Mouse (Mus musculus) heart, embryonic 11.5 days (tissue): ENCODE measurements at regions not wholly inside any gene's neighbourhood (a gene's known extent, or its start where the extent isn't known, plus 50 kb on each side); places are given as distances from the start of the nearest gene placed in this dataset.

Experiments used
- ATAC-seq: fragments of 200-750 bp; cut with Nextera tagmentation; replicated peaks from 2 replicates; pipeline ENCODE4 v1.8.0; 2017; ENCODE audit warnings: moderate library complexity; ENCODE audit not compliant: insufficient number of reproducible peaks, low FRiP score, low TSS enrichment
- H3K27ac ChIP-seq: fragments of 300-500 bp; sonication (generic); 2 replicates; pipeline ENCODE4 v1.5.1; 2014; ENCODE audit warnings: mild to moderate bottlenecking, low read depth, low read length
- H3K27me3 ChIP-seq: fragments of 300-500 bp; sonication (generic); 2 replicates; pipeline ENCODE4 v1.6.1; 2014; ENCODE audit warnings: mild to moderate bottlenecking, low read length, mixed read lengths; ENCODE audit not compliant: control insufficient read depth, insufficient read depth
- H3K36me3 ChIP-seq: fragments of 300-500 bp; sonication (generic); 2 replicates; pipeline ENCODE4 v1.6.1; 2014; ENCODE audit warnings: mild to moderate bottlenecking, low read length, moderate library complexity, mixed read lengths; ENCODE audit not compliant: control insufficient read depth, insufficient read depth
- H3K4me1 ChIP-seq: fragments of 300-500 bp; sonication (generic); 2 replicates; pipeline ENCODE4 v1.6.1; 2014; ENCODE audit warnings: low read length; ENCODE audit not compliant: control insufficient read depth, insufficient read depth
- H3K4me2 ChIP-seq: fragments of 300-500 bp; sonication (generic); 2 replicates; pipeline ENCODE4 v1.6.1; 2014; ENCODE audit warnings: mild to moderate bottlenecking, moderate library complexity
- H3K4me3 ChIP-seq: fragments of 300-500 bp; sonication (generic); 2 replicates; pipeline ENCODE4 v1.5.1; 2014; ENCODE audit warnings: low read depth, low read length
- H3K9ac ChIP-seq: fragments of 300-500 bp; sonication (generic); 2 replicates; pipeline ENCODE4 v1.6.1; 2014; ENCODE audit warnings: mild to moderate bottlenecking, low read depth, low read length, moderate library complexity
- H3K9me3 ChIP-seq: fragments of 300-500 bp; sonication (generic); replicated peaks from 2 replicates; pipeline ENCODE4 v1.6.1; 2016; ENCODE audit warnings: low read length; ENCODE audit not compliant: control insufficient read depth
- WGBS: fragments of 180-500 bp; shearing (Covaris S2); extraction: QIAGEN DNeasy Blood & Tissue Kit; methylation state at CpG from one replicate; pipeline ENCODE4 v1.1.7; 2014; ENCODE audit not compliant: insufficient replicate concordance; 5-methylcytosine and 5-hydroxymethylcytosine counted together

GRCm38 (mm10) chr16:84606010-84606803 is 91.3 kb downstream of the A730009L09Rik start:
- H3K27me3 ChIP-seq, result no peaks in the 10 kb centered on the region
- WGBS, result 67% methylated on average over 5 of the region's 5 CpGs
- no peak overlapping the region for H3K9ac ChIP-seq
- H3K4me2 ChIP-seq, result no peak overlapping the region
- no peak overlapping the region for H3K27ac ChIP-seq
- no peak for ATAC-seq
- no peak overlapping the region for H3K4me3 ChIP-seq
- H3K4me1 ChIP-seq, result no peaks in the 10 kb centered on the region
- H3K36me3 ChIP-seq, result no peaks in the 10 kb centered on the region
- H3K9me3 ChIP-seq, result no peaks in the 10 kb centered on the region

DNA sequence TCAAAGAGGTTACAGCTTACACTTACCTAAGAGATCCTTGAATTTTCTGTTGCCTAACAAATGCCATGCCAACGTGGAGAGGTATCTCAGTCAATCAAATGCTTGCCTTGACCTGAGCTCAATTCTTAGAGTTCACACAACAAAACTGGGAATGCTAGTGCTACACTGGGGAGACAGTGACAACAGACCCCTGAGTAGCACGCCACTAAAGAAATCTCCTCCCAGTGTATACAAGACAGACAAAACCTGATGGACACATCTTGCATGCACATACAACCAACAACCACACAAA is 91.8 kb downstream of the A730009L09Rik start:
- no peak overlapping the region for H3K9ac ChIP-seq
- no peak overlapping the region for H3K27ac ChIP-seq
- no peaks in the 10 kb centered on the region for H3K9me3 ChIP-seq
- no peak for ATAC-seq
- H3K4me2 ChIP-seq, result no peak overlapping the region
- no peak overlapping the region for H3K4me3 ChIP-seq
- 54% methylated on average over 2 of the region's 2 CpGs for WGBS
- H3K4me1 ChIP-seq, result no peaks in the 10 kb centered on the region
- H3K27me3 ChIP-seq, result no peaks in the 10 kb centered on the region
- no peaks in the 10 kb centered on the region for H3K36me3 ChIP-seq

- no peaks in the 10 kb centered on the region for H3K4me1 ChIP-seq
- ATAC-seq, result no peak
- no peak overlapping the region for H3K9ac ChIP-seq
- WGBS, result 79% methylated on average over 6 of the region's 6 CpGs
- no peak overlapping the region for H3K27ac ChIP-seq
- H3K27me3 ChIP-seq, result no peaks in the 10 kb centered on the region
- H3K4me3 ChIP-seq, result no peak overlapping the region
- H3K36me3 ChIP-seq, result no peaks in the 10 kb centered on the region
- H3K4me2 ChIP-seq, result no peak overlapping the region
- no peaks in the 10 kb centered on the region for H3K9me3 ChIP-seq
These were observed 92.6 kb downstream of the A730009L09Rik start for GRCm38 (mm10) chr16:84607503-84607902.

DNA sequence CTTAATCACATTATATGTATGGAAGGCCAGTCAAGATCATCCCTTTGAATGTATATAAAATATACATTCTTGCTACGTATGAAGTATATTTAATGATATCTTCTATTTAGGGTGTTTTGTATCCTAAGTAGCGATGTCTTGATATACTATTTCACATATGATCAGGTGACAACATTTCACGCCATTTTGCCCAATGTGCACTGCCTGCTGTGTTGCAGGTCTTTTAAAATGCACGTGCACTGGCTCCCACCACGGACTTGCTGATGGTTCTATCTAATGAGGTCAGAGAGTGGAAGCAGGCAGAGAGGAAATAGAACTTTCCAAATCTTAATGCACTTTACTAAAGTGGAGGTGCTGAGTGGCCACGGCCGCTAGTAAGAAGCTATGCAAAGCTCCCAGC is 100.8 kb downstream of the A730009L09Rik start:
- ATAC-seq, result no peak
- Histone ChIP-seq H3K4me1 (no peaks in the 10 kb centered on the region), H3K36me3 (no peaks in the 10 kb centered on the region), H3K4me2 (no peak overlapping the region), H3K27ac (no peak overlapping the region), H3K9me3 (no peaks in the 10 kb centered on the region), H3K9ac (no peak overlapping the region), H3K4me3 (no peak overlapping the region), H3K27me3 (no peaks in the 10 kb centered on the region)
- 80% methylated on average over 7 of the region's 7 CpGs for whole genome bisulfite sequencing

GRCm38 (mm10) chr16:84616132-84616531 is 101.2 kb downstream of the A730009L09Rik start:
- WGBS, result 77% methylated on average over 1 of the region's 1 CpGs
- no peak overlapping the region for H3K27ac ChIP-seq
- no peaks in the 10 kb centered on the region for H3K9me3 ChIP-seq
- no peak overlapping the region for H3K4me2 ChIP-seq
- no peaks in the 10 kb centered on the region for H3K4me1 ChIP-seq
- no peaks in the 10 kb centered on the region for H3K36me3 ChIP-seq
- no peak overlapping the region for H3K4me3 ChIP-seq
- no peak overlapping the region for H3K9ac ChIP-seq
- no peaks in the 10 kb centered on the region for H3K27me3 ChIP-seq
- no peak for ATAC-seq

- ATAC-seq, result no peak
- no peaks in the 10 kb centered on the region for H3K27me3 ChIP-seq
- 75% methylated on average over 2 of the region's 2 CpGs for WGBS
- no peak overlapping the region for H3K27ac ChIP-seq
- H3K4me3 ChIP-seq, result no peak overlapping the region
- no peaks in the 10 kb centered on the region for H3K4me1 ChIP-seq
- no peaks in the 10 kb centered on the region for H3K36me3 ChIP-seq
- H3K9ac ChIP-seq, result no peak overlapping the region
- no peak overlapping the region for H3K4me2 ChIP-seq
- no peaks in the 10 kb centered on the region for H3K9me3 ChIP-seq
These were observed 103.5 kb downstream of the A730009L09Rik start for GRCm38 (mm10) chr16:84618379-84618778.

DNA sequence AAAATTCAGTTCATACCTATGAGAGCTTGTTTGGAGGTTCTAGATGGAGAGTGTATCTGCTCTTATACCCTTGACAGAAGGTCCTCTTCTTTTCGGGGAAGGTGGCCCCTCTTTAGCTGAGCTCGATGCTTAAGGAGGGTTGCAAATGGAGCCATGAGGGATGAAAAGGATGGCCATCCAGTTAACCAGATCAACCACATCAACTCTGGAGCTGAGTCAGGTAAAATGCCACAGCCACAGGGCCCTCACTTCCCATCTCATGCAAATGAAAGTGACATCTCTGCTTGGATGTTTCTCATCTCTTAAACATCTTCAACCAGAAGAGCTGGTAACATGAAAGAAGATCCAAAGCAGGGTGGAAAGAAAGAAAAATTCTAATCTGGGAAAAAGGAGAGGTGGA is 105.0 kb downstream of the A730009L09Rik start:
- Histone ChIP-seq H3K4me3 (no peak overlapping the region), H3K36me3 (no peaks in the 10 kb centered on the region), H3K4me2 (no peak overlapping the region), H3K9me3 (no peaks in the 10 kb centered on the region), H3K4me1 (no peaks in the 10 kb centered on the region), H3K27me3 (no peaks in the 10 kb centered on the region), H3K27ac (no peak overlapping the region), H3K9ac (no peak overlapping the region)
- no peak for ATAC-seq
- 83% methylated on average over 2 of the region's 2 CpGs for WGBS

DNA sequence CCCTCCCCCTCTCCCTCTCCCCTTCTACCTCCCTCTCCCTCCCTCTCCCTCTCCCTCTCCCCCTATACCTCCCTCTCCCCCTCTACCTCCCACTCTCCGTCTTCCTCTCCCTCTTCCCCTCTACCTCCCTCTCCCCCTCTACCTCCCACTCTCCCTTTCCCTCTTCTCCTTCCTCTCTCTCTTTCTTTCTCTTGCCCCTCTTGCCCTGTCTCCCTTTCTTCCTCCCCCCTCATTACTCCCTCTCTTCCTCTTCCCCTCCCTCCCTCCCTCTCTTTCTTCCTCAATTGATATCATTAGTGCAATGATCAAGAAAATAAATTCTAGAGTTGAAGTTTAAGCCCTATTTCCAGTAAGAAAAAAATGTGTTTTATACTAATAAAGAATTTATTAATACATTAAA is 105.9 kb downstream of the A730009L09Rik start:
- no peaks in the 10 kb centered on the region for H3K36me3 ChIP-seq
- no peak overlapping the region for H3K27ac ChIP-seq
- H3K4me1 ChIP-seq, result no peaks in the 10 kb centered on the region
- no peaks in the 10 kb centered on the region for H3K27me3 ChIP-seq
- WGBS, result no CpG with 5 or more reads among the region's 1 CpGs
- H3K4me2 ChIP-seq, result no peak overlapping the region
- no peak for ATAC-seq
- H3K9me3 ChIP-seq, result no peaks in the 10 kb centered on the region
- H3K9ac ChIP-seq, result no peak overlapping the region
- no peak overlapping the region for H3K4me3 ChIP-seq

GRCm38 (mm10) chr16:84621300-84622031 is 106.5 kb downstream of the A730009L09Rik start:
- Histone ChIP-seq H3K9me3 (no peaks in the 10 kb centered on the region), H3K27ac (no peak overlapping the region), H3K36me3 (no peaks in the 10 kb centered on the region), H3K4me2 (no peak overlapping the region), H3K27me3 (no peaks in the 10 kb centered on the region), H3K4me1 (no peaks in the 10 kb centered on the region), H3K4me3 (no peak overlapping the region), H3K9ac (no peak overlapping the region)
- WGBS, result 65% methylated on average over 8 of the region's 8 CpGs
- no peak for ATAC-seq
